ENCODE assay signal across 9 mouse cellular contexts in genomic region chr16:18443385-18443841, GRCm38 (mm10). TPM values are rescaled to one million over a fixed set of nuclear protein-coding genes. Genes with fewer than 3 reads are reported as not detected.
A peak's percentile ranks its signal among the peaks of the same experiment; 100 is the strongest.
DNase-seq lines count a peak whose midpoint lies in the region; ATAC-seq and TF ChIP-seq lines count a peak whose summit lies in the region.
"Had no signal": no experiment of that assay in that cellular context is flagged by ENCODE, and none has a peak within 500 bp of the region (broad histone marks: within the 10 kb centered on the region; RNA-seq: fewer than 3 reads in every experiment).

No protein-coding gene starts in this region.

- H3K36me3 ChIP-seq in MEL (ENCODE audit: control insufficient read depth in 1 of 2, insufficient read depth in 2 of 2, low read length in 2 of 2): peaks cover 0 to 4% of the 10 kb centered on the region in 2 experiments; a peak in 1 of 4 replicates
- no peaks in the 10 kb centered on the region; the same call in 1 of the 2 replicates for H3K36me3 ChIP-seq in lung, embryonic 15.5 days

- 15% methylated on average over 8 of the region's 8 CpGs for WGBS in cerebellum, adult 2 months
- WGBS in lung, embryonic 15.5 days: 20% methylated on average over 8 of the region's 8 CpGs

- no peak for TF ChIP-seq EP300 in MEL (IDR thresholded peaks at IDR 0.05; ENCODE audit: low read depth in 1 of 2, low read length in 2 of 2)

- no peak overlapping the region for H3K4me3 ChIP-seq in MEL (ENCODE audit: control insufficient read depth in 1 of 2, insufficient read depth in 1 of 2, low read depth in 2 of 2, low read length in 2 of 2)
- H3K4me3 ChIP-seq in cerebellum, adult 2 months (replicated peaks; ENCODE audit: insufficient read depth, low read depth, low read length): no peak overlapping the region
- no peak overlapping the region for H3K4me3 ChIP-seq in lung, embryonic 15.5 days
- H3K4me3 ChIP-seq: myocyte had no signal

- TF ChIP-seq CTCF in MEL (IDR thresholded peaks at IDR 0.05 in 2 of 3, conservative IDR thresholded peaks at IDR 0.05 in 1 of 3; ENCODE audit: control insufficient read depth in 1 of 3, insufficient read depth in 1 of 3, low read depth in 2 of 3, low read length in 3 of 3, poor library complexity in 1 of 3, severe bottlenecking in 1 of 3): peak; percentile 98 to 99 (median 99)
- TF ChIP-seq CTCF in cerebellum, adult 2 months (IDR thresholded peaks at IDR 0.05; ENCODE audit: borderline replicate concordance, insufficient read depth, low read depth, low read length): peak; percentile 100

- no peaks in the 10 kb centered on the region for H3K79me2 ChIP-seq in MEL (ENCODE audit: control insufficient read depth, insufficient read depth, low read length, poor library complexity)

- DNase-seq in MEL (ENCODE audit: low read depth, low spot score): peak; percentile 86
- peak; percentile 87 to 97 for DNase-seq in cerebellum, adult 2 months
- peak; percentile 89 for DNase-seq in forelimb bud, embryonic 11.5 days (ENCODE audit: low read depth, low spot score)
- DNase-seq in layer of hippocampus, adult 9-10 months (ENCODE audit: low spot score): peak; percentile 99
- peak; percentile 97 for DNase-seq in ovary, postnatal 14 days (ENCODE audit: low spot score)
- DNase-seq in thymus, postnatal 14 days: peak; percentile 96

- H3K4me2 ChIP-seq in lung, embryonic 15.5 days: no peak overlapping the region

- H3K9me3 ChIP-seq in MEL (replicated peaks; ENCODE audit: insufficient read depth, low read length): no peaks in the 10 kb centered on the region
- no peaks in the 10 kb centered on the region for H3K9me3 ChIP-seq in lung, embryonic 15.5 days

- no peaks in the 10 kb centered on the region for H3K4me1 ChIP-seq in MEL (ENCODE audit: control insufficient read depth in 1 of 2, insufficient read depth in 2 of 2, low read length in 2 of 2)
- no peaks in the 10 kb centered on the region for H3K4me1 ChIP-seq in cerebellum, adult 2 months (ENCODE audit: control insufficient read depth, insufficient read depth, low read length)
- peaks cover 5% of the 10 kb centered on the region for H3K4me1 ChIP-seq in lung, embryonic 15.5 days

- peak; percentile 88 to 89 for ATAC-seq in hematopoietic stem cell, adult 5-6 weeks (replicated peaks in 1 of 2; ENCODE audit: insufficient read depth in 1 of 2, low FRiP score in 2 of 2, low TSS enrichment in 1 of 2, low read depth in 1 of 2, poor library complexity in 2 of 2, severe bottlenecking in 2 of 2)
- ATAC-seq in lung, embryonic 15.5 days (ENCODE audit: borderline replicate concordance, extremely low read depth, low FRiP score, low TSS enrichment): peak; percentile 72

- H3K27ac ChIP-seq in MEL (ENCODE audit: control insufficient read depth, low read depth, low read length): no peak overlapping the region
- H3K27ac ChIP-seq in cerebellum, adult 2 months (ENCODE audit: insufficient read depth, low read length): no peak overlapping the region
- no peak overlapping the region for H3K27ac ChIP-seq in lung, embryonic 15.5 days

- peak; percentile 99 for TF ChIP-seq RAD21 in MEL (IDR thresholded peaks at IDR 0.05; ENCODE audit: low read depth, low read length)

- no peak overlapping the region for H3K9ac ChIP-seq in MEL (ENCODE audit: control insufficient read depth, low read depth, low read length, poor library complexity, severe bottlenecking)
- no peak overlapping the region for H3K9ac ChIP-seq in lung, embryonic 15.5 days

- no peaks in the 10 kb centered on the region for H3K27me3 ChIP-seq in MEL (ENCODE audit: control insufficient read depth in 1 of 2, insufficient read depth in 2 of 2, low read length in 2 of 2)
- H3K27me3 ChIP-seq in cerebellum, adult 2 months (ENCODE audit: control insufficient read depth, insufficient read depth, low read length): no peaks in the 10 kb centered on the region
- H3K27me3 ChIP-seq in lung, embryonic 15.5 days: no peaks in the 10 kb centered on the region

- no peak for TF ChIP-seq POLR2A in MEL (IDR thresholded peaks at IDR 0.05; ENCODE audit: control insufficient read depth in 1 of 2, insufficient read depth in 1 of 2, low read depth in 1 of 2, low read length in 2 of 2, poor library complexity in 1 of 2)
- TF ChIP-seq POLR2A in cerebellum, adult 2 months (IDR thresholded peaks at IDR 0.05; ENCODE audit: borderline replicate concordance, insufficient read depth, low read length): no peak

TF ChIP-seq in MEL, 35 proteins besides CTCF, POLR2A, EP300 and RAD21:
- TF ChIP-seq MXI1 (IDR thresholded peaks at IDR 0.05; ENCODE audit: low read depth, low read length) (0 out of 2 replicates have a peak, but pooled peaks have one; percentile 27), MYB (IDR thresholded peaks at IDR 0.05; ENCODE audit: low read depth, low read length) (no peak), TBP (IDR thresholded peaks at IDR 0.05; ENCODE audit: low read depth, low read length) (no peak), SIN3A (IDR thresholded peaks at IDR 0.05; ENCODE audit: low read length) (peak; percentile 24; the same call in 1 of the 2 replicates), NRF1 (IDR thresholded peaks at IDR 0.05; ENCODE audit: insufficient read depth, low read depth, low read length, poor library complexity, severe bottlenecking) (no peak), SMC3 (IDR thresholded peaks at IDR 0.05; ENCODE audit: low read depth, low read length) (peak; percentile 97), CHD2 (IDR thresholded peaks at IDR 0.05; ENCODE audit: low read length) (no peak), POLR2AphosphoS5 (IDR thresholded peaks at IDR 0.05; ENCODE audit: borderline replicate concordance, low read depth, low read length) (no peak), GABPA (IDR thresholded peaks at IDR 0.05; ENCODE audit: low read depth, low read length) (no peak), ZNF384 (IDR thresholded peaks at IDR 0.05; ENCODE audit: low read depth, low read length) (0 out of 2 replicates have a peak, but pooled peaks have one; percentile 9), GATA1 (IDR thresholded peaks at IDR 0.05; ENCODE audit: low read depth, low read length) (no peak), ZC3H11A (IDR thresholded peaks at IDR 0.05; ENCODE audit: low read depth, low read length) (peak; percentile 96)

RNA-seq across cellular contexts. Expression of gene Comt, which starts 16.8 kb away (rescaled TPM):
- 48.8 and 62.5 TPM in 2 replicates for total RNA-seq in MEL (2012; rRNA removed)
- 10 to 100 TPM in 1 of 2 experiments, not detected in 1; 71.8 TPM for polyA plus RNA-seq in MEL (2012; ENCODE audit: insufficient read depth in 1 of 2, insufficient read length in 2 of 2, low read depth in 1 of 2, low replicate concordance in 2 of 2, missing spikeins in 1 of 2)
- 145 and 146 TPM in 2 replicates for polyA plus RNA-seq in cerebellum, adult 2 months (2012; rRNA removed)
- total RNA-seq in hematopoietic stem cell, adult 5-6 weeks (2017): 54.8 and 57.7 TPM in 2 replicates
- polyA plus RNA-seq in lung, embryonic 15.5 days (2015; fragmentation: Nextera tagmentation; extraction: Ambion mirVana): 112 and 122 TPM in 2 replicates

RNA-seq across cellular contexts. Expression of gene Txnrd2, which starts 17.2 kb away (rescaled TPM):
- 25.7 and 31.2 TPM in 2 replicates for total RNA-seq in MEL (2012; rRNA removed)
- 10 to 100 TPM in 1 of 2 experiments, not detected in 1; 46.8 TPM for polyA plus RNA-seq in MEL (2012; ENCODE audit: insufficient read depth in 1 of 2, insufficient read length in 2 of 2, low read depth in 1 of 2, low replicate concordance in 2 of 2, missing spikeins in 1 of 2)
- 20.6 and 23.1 TPM in 2 replicates for polyA plus RNA-seq in cerebellum, adult 2 months (2012; rRNA removed)
- total RNA-seq in hematopoietic stem cell, adult 5-6 weeks (2017): 12.6 and 16.3 TPM in 2 replicates
- 22.7 and 23.4 TPM in 2 replicates for polyA plus RNA-seq in lung, embryonic 15.5 days (2015; fragmentation: Nextera tagmentation; extraction: Ambion mirVana)

RNA-seq across cellular contexts. Expression of gene Gnb1l, which starts 55.1 kb away (rescaled TPM):
- total RNA-seq in MEL (2012; rRNA removed): 31.4 and 37.9 TPM in 2 replicates
- 10 to 100 TPM in 1 of 2 experiments, not detected in 1; 47.8 TPM for polyA plus RNA-seq in MEL (2012; ENCODE audit: insufficient read depth in 1 of 2, insufficient read length in 2 of 2, low read depth in 1 of 2, low replicate concordance in 2 of 2, missing spikeins in 1 of 2)
- polyA plus RNA-seq in cerebellum, adult 2 months (2012; rRNA removed): 6.8 and 8.2 TPM in 2 replicates
- total RNA-seq in hematopoietic stem cell, adult 5-6 weeks (2017): 4.4 and 4.5 TPM in 2 replicates
- polyA plus RNA-seq in lung, embryonic 15.5 days (2015; fragmentation: Nextera tagmentation; extraction: Ambion mirVana): 15.7 and 17.0 TPM in 2 replicates

RNA-seq across cellular contexts. Expression of gene Rtl10, which starts 55.3 kb away (rescaled TPM):
- 5.5 and 5.9 TPM in 2 replicates for total RNA-seq in MEL (2012; rRNA removed)
- polyA plus RNA-seq in MEL (2012; ENCODE audit: insufficient read depth in 1 of 2, insufficient read length in 2 of 2, low read depth in 1 of 2, low replicate concordance in 2 of 2, missing spikeins in 1 of 2): 10 to 100 TPM in 1 of 2 experiments, not detected in 1; 13.3 TPM
- 5.9 and 6.1 TPM in 2 replicates for polyA plus RNA-seq in cerebellum, adult 2 months (2012; rRNA removed)
- total RNA-seq in hematopoietic stem cell, adult 5-6 weeks (2017): 6.7 and 8.4 TPM in 2 replicates
- polyA plus RNA-seq in lung, embryonic 15.5 days (2015; fragmentation: Nextera tagmentation; extraction: Ambion mirVana): 4.9 and 5.4 TPM in 2 replicates
